Mouse (Mus musculus) hindbrain, embryonic 11.5 days (tissue): ENCODE data around the gene Dusp1. TPM values are rescaled to one million over a fixed set of nuclear protein-coding genes. Genes with fewer than 3 reads are reported as not detected.

Experiments
- ATAC-seq: fragments of 200-750 bp; cut with Nextera tagmentation; 2 replicates; pipeline ENCODE4 v1.8.0; 2017; ENCODE audit warnings: mild to moderate bottlenecking, moderate TSS enrichment, moderate library complexity; ENCODE audit not compliant: low FRiP score
- DNase-seq: peaks from one replicate; pipeline ENCODE4 v3.0.0-alpha.2; 2015; ENCODE audit warnings: low spot score
- H3K27ac ChIP-seq: fragments of 300-500 bp; sonication (generic); 2 replicates; pipeline ENCODE4 v1.5.1; 2014; ENCODE audit warnings: mild to moderate bottlenecking, low read depth, low read length
- H3K27me3 ChIP-seq: fragments of 300-500 bp; sonication (generic); 2 replicates; pipeline ENCODE4 v1.6.1; 2014; ENCODE audit warnings: mild to moderate bottlenecking, low read length, moderate library complexity, mixed read lengths; ENCODE audit not compliant: control insufficient read depth, insufficient read depth
- H3K36me3 ChIP-seq: fragments of 300-500 bp; sonication (generic); 2 replicates; pipeline ENCODE4 v1.6.1; 2014; ENCODE audit warnings: mild to moderate bottlenecking, low read length, moderate library complexity, mixed read lengths; ENCODE audit not compliant: control insufficient read depth, insufficient read depth
- H3K4me1 ChIP-seq: fragments of 300-500 bp; sonication (generic); replicated peaks from 2 replicates; pipeline ENCODE4 v1.6.1; 2014; ENCODE audit warnings: low read length, mixed read lengths; ENCODE audit not compliant: control insufficient read depth, insufficient read depth
- H3K4me2 ChIP-seq: fragments of 300-500 bp; sonication (generic); replicated peaks from 2 replicates; pipeline ENCODE4 v1.6.1; 2014; ENCODE audit warnings: mild to moderate bottlenecking, low read depth, low read length
- H3K4me3 ChIP-seq: fragments of 300-500 bp; sonication (generic); 2 replicates; pipeline ENCODE4 v1.5.1; 2014; ENCODE audit warnings: low read depth, low read length
- H3K9ac ChIP-seq: fragments of 300-500 bp; sonication (generic); 2 replicates; pipeline ENCODE4 v1.6.1; 2014; ENCODE audit warnings: low read depth, low read length
- H3K9me3 ChIP-seq: fragments of 300-500 bp; sonication (generic); 2 replicates; pipeline ENCODE4 v1.6.1; 2016; ENCODE audit warnings: low read length; ENCODE audit not compliant: control insufficient read depth
- WGBS: fragments of 180-500 bp; shearing (Covaris S2); extraction: QIAGEN DNeasy Blood & Tissue Kit; methylation state at CpG from one replicate; pipeline ENCODE4 v1.1.7; 2014; 5-methylcytosine and 5-hydroxymethylcytosine counted together
- polyA plus RNA-seq: library from polyadenylated mRNA; unstranded; fragments of >200 nt; fragmentation: Nextera tagmentation; extraction: Ambion mirVana; gene quantifications from 2 replicates; pipeline ENCODE4 v1.2.1, GENCODE M21; 2014

Gene Dusp1
- polyA plus RNA-seq, 1 experiment from 2014 or later: 34.9 TPM

- 89% methylated on average over 8 of the region's 8 CpGs for WGBS
- Histone ChIP-seq H3K4me1 (no peaks in the 10 kb centered on the region; the same call in 1 of the 2 replicates), H3K27ac (no peak overlapping the region), H3K9ac (no peak overlapping the region), H3K36me3 (no peaks in the 10 kb centered on the region), H3K9me3 (no peaks in the 10 kb centered on the region), H3K4me2 (no peak overlapping the region), H3K4me3 (no peak overlapping the region), H3K27me3 (no peaks in the 10 kb centered on the region)
- ATAC-seq (no peak), DNase-seq (no peak)
Measured at GRCm38 (mm10) chr17:26544319-26544963, 17.5 kb downstream of the Dusp1 start.

- Histone ChIP-seq H3K4me2 (no peak overlapping the region), H3K36me3 (no peaks in the 10 kb centered on the region), H3K4me3 (no peak overlapping the region), H3K27me3 (no peaks in the 10 kb centered on the region), H3K27ac (no peak overlapping the region), H3K4me1 (no peaks in the 10 kb centered on the region), H3K9ac (no peak overlapping the region), H3K9me3 (no peaks in the 10 kb centered on the region)
- no peak for DNase-seq
- WGBS: 83% methylated on average over 5 of the region's 5 CpGs
- ATAC-seq: no peak
Measured at GRCm38 (mm10) chr17:26540083-26540482, 21.8 kb downstream of the Dusp1 start.

GRCm38 (mm10) chr17:26537722-26538471 is 24.0 kb downstream of the Dusp1 start:
- Histone ChIP-seq H3K4me3 (no peak overlapping the region), H3K27me3 (no peaks in the 10 kb centered on the region), H3K9me3 (no peaks in the 10 kb centered on the region), H3K9ac (no peak overlapping the region), H3K4me2 (no peak overlapping the region), H3K4me1 (no peaks in the 10 kb centered on the region), H3K36me3 (no peaks in the 10 kb centered on the region), H3K27ac (no peak overlapping the region)
- ATAC-seq: no peak
- peak; percentile 38 for DNase-seq
- WGBS: 46% methylated on average over 6 of the region's 6 CpGs

- WGBS: 84% methylated on average over 7 of the region's 7 CpGs
- H3K36me3 ChIP-seq: no peaks in the 10 kb centered on the region
- no peak for DNase-seq
- H3K9me3 ChIP-seq: no peaks in the 10 kb centered on the region
- no peak overlapping the region for H3K4me2 ChIP-seq
- no peak overlapping the region for H3K9ac ChIP-seq
- no peak overlapping the region for H3K4me3 ChIP-seq
- no peaks in the 10 kb centered on the region for H3K4me1 ChIP-seq
- no peaks in the 10 kb centered on the region for H3K27me3 ChIP-seq
- no peak overlapping the region for H3K27ac ChIP-seq
- ATAC-seq: no peak
Measured at GRCm38 (mm10) chr17:26535251-26536136, 26.4 kb downstream of the Dusp1 start.

GRCm38 (mm10) chr17:26534695-26535094 is 27.2 kb downstream of the Dusp1 start:
- H3K9me3 ChIP-seq: no peaks in the 10 kb centered on the region
- no peaks in the 10 kb centered on the region for H3K27me3 ChIP-seq
- H3K27ac ChIP-seq: no peak overlapping the region
- no peak overlapping the region for H3K4me2 ChIP-seq
- WGBS: 89% methylated on average over 5 of the region's 5 CpGs
- ATAC-seq (no peak), DNase-seq (no peak)
- no peaks in the 10 kb centered on the region for H3K36me3 ChIP-seq
- no peaks in the 10 kb centered on the region for H3K4me1 ChIP-seq
- no peak overlapping the region for H3K9ac ChIP-seq
- no peak overlapping the region for H3K4me3 ChIP-seq

GRCm38 (mm10) chr17:26533871-26534372 is 28.0 kb downstream of the Dusp1 start:
- no peak overlapping the region for H3K4me3 ChIP-seq
- no peaks in the 10 kb centered on the region for H3K27me3 ChIP-seq
- H3K9me3 ChIP-seq: no peaks in the 10 kb centered on the region
- no peak overlapping the region for H3K9ac ChIP-seq
- H3K36me3 ChIP-seq: no peaks in the 10 kb centered on the region
- no peak overlapping the region for H3K4me2 ChIP-seq
- no peak overlapping the region for H3K27ac ChIP-seq
- 92% methylated on average over 5 of the region's 5 CpGs for WGBS
- no peak for DNase-seq
- no peak for ATAC-seq
- H3K4me1 ChIP-seq: no peaks in the 10 kb centered on the region

- Histone ChIP-seq H3K36me3 (no peaks in the 10 kb centered on the region), H3K9me3 (no peaks in the 10 kb centered on the region), H3K4me3 (no peak overlapping the region), H3K4me1 (no peaks in the 10 kb centered on the region), H3K4me2 (no peak overlapping the region), H3K27me3 (no peaks in the 10 kb centered on the region), H3K9ac (no peak overlapping the region), H3K27ac (no peak overlapping the region)
- DNase-seq (no peak), ATAC-seq (no peak)
- 72% methylated on average over 4 of the region's 4 CpGs for WGBS
Measured at GRCm38 (mm10) chr17:26532476-26533045, 29.4 kb downstream of the Dusp1 start.

- no peak overlapping the region for H3K9ac ChIP-seq
- no peak overlapping the region for H3K4me3 ChIP-seq
- no peaks in the 10 kb centered on the region for H3K9me3 ChIP-seq
- DNase-seq (no peak), ATAC-seq (no peak)
- no peak overlapping the region for H3K4me2 ChIP-seq
- H3K27ac ChIP-seq: no peak overlapping the region
- H3K4me1 ChIP-seq: no peaks in the 10 kb centered on the region
- 90% methylated on average over 7 of the region's 7 CpGs for WGBS
- no peaks in the 10 kb centered on the region for H3K27me3 ChIP-seq
- H3K36me3 ChIP-seq: no peaks in the 10 kb centered on the region
Measured at GRCm38 (mm10) chr17:26531395-26532027, 30.4 kb downstream of the Dusp1 start.
